ENCODE assay signal across 8 mouse cellular contexts in the genomic region with DNA sequence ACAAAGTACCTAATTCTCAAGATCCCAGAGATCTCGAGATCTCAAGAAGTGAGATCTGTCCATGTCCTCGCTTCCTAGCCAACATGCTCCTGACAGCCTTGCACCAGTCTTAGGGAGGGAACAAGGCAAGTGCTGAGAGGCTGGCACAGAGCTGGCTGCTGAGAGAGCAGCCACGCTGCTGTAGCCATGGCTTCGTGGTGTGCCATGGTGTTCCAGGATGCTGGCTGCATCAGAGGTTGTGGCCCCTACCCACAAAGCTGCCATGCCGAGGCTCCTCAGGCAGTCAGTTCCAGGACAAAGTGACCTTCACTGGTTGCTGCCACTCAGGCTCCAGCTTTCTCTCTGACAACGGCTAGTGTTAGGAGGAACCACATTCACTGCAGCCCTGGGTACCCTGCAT.
DNase-seq lines count a peak whose midpoint lies in the region; ATAC-seq and TF ChIP-seq lines count a peak whose summit lies in the region.

No protein-coding gene starts in this region.

- H3K4me3 ChIP-seq in heart, adult 2 months = no peak overlapping the region
- H3K4me3 ChIP-seq in cortical plate, adult 2 months (ENCODE audit: insufficient read depth, low read length) = no peak overlapping the region
- H3K4me3 ChIP-seq in limb, embryonic 13.5 days = no peak overlapping the region

- intact Hi-C loops in heart, adult 2 months (cut with DNase I) = no loop called here

- no peaks in the 10 kb centered on the region for H3K27me3 ChIP-seq in heart, adult 2 months (ENCODE audit: control insufficient read depth, insufficient read depth, low read length)
- H3K27me3 ChIP-seq in limb, embryonic 13.5 days = no peaks in the 10 kb centered on the region

- no peaks in the 10 kb centered on the region; the same call in 1 of the 2 replicates for H3K36me3 ChIP-seq in heart, adult 2 months (ENCODE audit: control insufficient read depth, insufficient read depth, low read length)
- H3K36me3 ChIP-seq in limb, embryonic 13.5 days = no peaks in the 10 kb centered on the region

- TF ChIP-seq POLR2A in heart, adult 2 months (IDR thresholded peaks at IDR 0.05; ENCODE audit: insufficient read depth, low read depth, low read length) = no peak
- TF ChIP-seq POLR2A in cortical plate, adult 2 months (IDR thresholded peaks at IDR 0.05; ENCODE audit: extremely low read depth, insufficient read depth, low read length) = no peak

- peak overlapping the region; percentile 77 for H3K27ac ChIP-seq in heart, adult 2 months
- H3K27ac ChIP-seq in cortical plate, adult 2 months (ENCODE audit: insufficient read depth, low read length) = 0 out of 2 replicates have a peak overlapping the region, but pooled peaks have one; percentile 14
- peak overlapping the region; percentile 33; the same call in 1 of the 2 replicates for H3K27ac ChIP-seq in limb, embryonic 13.5 days

- no peaks in the 10 kb centered on the region for H3K79me2 ChIP-seq in heart, adult 2 months (replicated peaks; ENCODE audit: control insufficient read depth, insufficient read depth, low read length)

- H3K9ac ChIP-seq in heart, adult 2 months (ENCODE audit: low read depth, low read length) = peak overlapping the region; percentile 24
- H3K9ac ChIP-seq in limb, embryonic 13.5 days = 0 out of 2 replicates have a peak overlapping the region, but pooled peaks have one; percentile 31

- DNase-seq in heart, adult 2 months = no peak
- DNase-seq in heart, adult 8-10 months (ENCODE audit: low spot score) = no peak
- peak; percentile 26 to 33 for DNase-seq in layer of hippocampus, postnatal 10 days (ENCODE audit: low spot score in 2 of 2)
- DNase-seq in layer of hippocampus, adult 9-10 months (ENCODE audit: low spot score) = no peak
- no peak for DNase-seq in adrenal gland, postnatal 25 days
- no peak for DNase-seq in testis, postnatal 14 days (ENCODE audit: low spot score)

- H3K4me2 ChIP-seq in limb, embryonic 13.5 days (replicated peaks) = 0 out of 2 replicates have a peak overlapping the region, but pooled peaks have one; percentile 14

- 27% methylated on average over 6 of the region's 6 CpGs for WGBS in heart, adult 2 months
- WGBS in limb, embryonic 13.5 days = 61% methylated on average over 6 of the region's 6 CpGs

- TF ChIP-seq EP300 in heart, adult 2 months (IDR thresholded peaks at IDR 0.05; ENCODE audit: insufficient read depth, low read depth, low read length) = no peak

- no peak for TF ChIP-seq CTCF in heart, adult 2 months (IDR thresholded peaks at IDR 0.05)
- no peak for TF ChIP-seq CTCF in cortical plate, adult 2 months (IDR thresholded peaks at IDR 0.05; ENCODE audit: extremely low read depth, insufficient read depth, low read length)

- H3K4me1 ChIP-seq in heart, adult 2 months (ENCODE audit: control insufficient read depth, insufficient read depth, low read length) = peaks cover 29% of the 10 kb centered on the region
- peaks cover 12% of the 10 kb centered on the region for H3K4me1 ChIP-seq in cortical plate, adult 2 months (ENCODE audit: control insufficient read depth, insufficient read depth, low read length)
- H3K4me1 ChIP-seq in limb, embryonic 13.5 days = peaks cover 37% of the 10 kb centered on the region

- no peak for ATAC-seq in limb, embryonic 13.5 days (ENCODE audit: low FRiP score, low read depth)

- H3K9me3 ChIP-seq in limb, embryonic 13.5 days = no peaks in the 10 kb centered on the region

Comparison
In these comparisons a context has a peak if more than half of its experiments do, and no peak if none do; other contexts are left out.
1. DNase-seq: peak in layer of hippocampus, postnatal 10 days (2 of 2); none in heart, adult 2 months (0 of 2), heart, adult 8-10 months (single experiment), layer of hippocampus, adult 9-10 months (single experiment), adrenal gland, postnatal 25 days (single experiment) and testis, postnatal 14 days (single experiment).
2. H3K27ac ChIP-seq: peak in every context shown above with its lines; median percentile 77 in heart, adult 2 months; 33 in limb, embryonic 13.5 days; 14 in cortical plate, adult 2 months.